Mouse (Mus musculus) midbrain, embryonic 15.5 days (tissue): ENCODE measurements at regions not wholly inside any gene's neighbourhood (a gene's known extent, or its start where the extent isn't known, plus 50 kb on each side); places are given as distances from the start of the nearest gene placed in this dataset.

Experiments used
- ATAC-seq: fragments of 200-750 bp; cut with Nextera tagmentation; replicated peaks from 2 replicates; pipeline ENCODE4 v1.8.0; 2017; ENCODE audit warnings: moderate TSS enrichment
- H3K27ac ChIP-seq: fragments of 300-500 bp; sonication (generic); 2 replicates; pipeline ENCODE4 v1.5.1; 2015; ENCODE audit warnings: mild to moderate bottlenecking, inconsistent platforms
- H3K27me3 ChIP-seq: fragments of 300-500 bp; sonication (generic); replicated peaks from 2 replicates; pipeline ENCODE4 v1.6.1; 2015; ENCODE audit warnings: inconsistent platforms
- H3K36me3 ChIP-seq: fragments of 300-500 bp; sonication (generic); replicated peaks from 2 replicates; pipeline ENCODE4 v1.6.1; 2015; ENCODE audit warnings: inconsistent platforms
- H3K4me1 ChIP-seq: fragments of 300-500 bp; sonication (generic); 2 replicates; pipeline ENCODE4 v1.6.1; 2015; ENCODE audit warnings: inconsistent platforms
- H3K4me2 ChIP-seq: fragments of 300-500 bp; sonication (generic); 2 replicates; pipeline ENCODE4 v1.6.1; 2015; ENCODE audit warnings: inconsistent platforms, mild to moderate bottlenecking, moderate library complexity
- H3K4me3 ChIP-seq: fragments of 300-500 bp; sonication (generic); 2 replicates; pipeline ENCODE4 v1.5.1; 2015; ENCODE audit warnings: mild to moderate bottlenecking, inconsistent platforms
- H3K9ac ChIP-seq: fragments of 300-500 bp; sonication (generic); 2 replicates; pipeline ENCODE4 v1.6.1; 2015; ENCODE audit warnings: mild to moderate bottlenecking, inconsistent platforms
- H3K9me3 ChIP-seq: fragments of 300-500 bp; sonication (generic); 2 replicates; pipeline ENCODE4 v1.6.1; 2016; ENCODE audit warnings: inconsistent platforms
- WGBS: fragments of 180-500 bp; shearing (Covaris S2); methylation state at CpG from one replicate; pipeline ENCODE4 v1.1.7; 2015; ENCODE audit warnings: mixed read lengths; 5-methylcytosine and 5-hydroxymethylcytosine counted together

GRCm38 (mm10) chr6:84430925-84431621 lies 162.6 kb downstream of the Cyp26b1 start:
- H3K4me2 ChIP-seq = no peak overlapping the region
- H3K27me3 ChIP-seq = no peaks in the 10 kb centered on the region
- no peaks in the 10 kb centered on the region for H3K4me1 ChIP-seq
- 58% methylated on average over 12 of the region's 12 CpGs for WGBS
- H3K27ac ChIP-seq = no peak overlapping the region
- no peak overlapping the region for H3K4me3 ChIP-seq
- no peaks in the 10 kb centered on the region for H3K36me3 ChIP-seq
- no peak overlapping the region for H3K9ac ChIP-seq
- H3K9me3 ChIP-seq = no peaks in the 10 kb centered on the region
- no peak for ATAC-seq

GRCm38 (mm10) chr6:84430146-84430545 lies 163.6 kb downstream of the Cyp26b1 start:
- Histone ChIP-seq H3K4me2 (no peak overlapping the region), H3K9ac (no peak overlapping the region), H3K27ac (no peak overlapping the region), H3K9me3 (no peaks in the 10 kb centered on the region), H3K36me3 (no peaks in the 10 kb centered on the region), H3K4me1 (no peaks in the 10 kb centered on the region), H3K27me3 (no peaks in the 10 kb centered on the region), H3K4me3 (no peak overlapping the region)
- WGBS = 60% methylated on average over 4 of the region's 4 CpGs
- no peak for ATAC-seq

GRCm38 (mm10) chr6:84429247-84429646 lies 164.5 kb downstream of the Cyp26b1 start:
- Histone ChIP-seq H3K4me3 (no peak overlapping the region), H3K27ac (no peak overlapping the region), H3K4me2 (no peak overlapping the region), H3K4me1 (no peaks in the 10 kb centered on the region), H3K9me3 (no peaks in the 10 kb centered on the region), H3K36me3 (no peaks in the 10 kb centered on the region), H3K27me3 (no peaks in the 10 kb centered on the region), H3K9ac (no peak overlapping the region)
- 87% methylated on average over 8 of the region's 8 CpGs for WGBS
- no peak for ATAC-seq

- Histone ChIP-seq H3K27ac (no peak overlapping the region), H3K36me3 (no peaks in the 10 kb centered on the region), H3K4me1 (no peaks in the 10 kb centered on the region), H3K4me2 (no peak overlapping the region), H3K9me3 (no peaks in the 10 kb centered on the region), H3K9ac (no peak overlapping the region), H3K4me3 (no peak overlapping the region), H3K27me3 (no peaks in the 10 kb centered on the region)
- WGBS = 80% methylated on average over 8 of the region's 8 CpGs
- ATAC-seq = no peak
These were observed 167.0 kb downstream of the Cyp26b1 start for GRCm38 (mm10) chr6:84426691-84427090.

- Histone ChIP-seq H3K36me3 (no peaks in the 10 kb centered on the region), H3K4me1 (no peaks in the 10 kb centered on the region), H3K9me3 (no peaks in the 10 kb centered on the region), H3K27ac (no peak overlapping the region), H3K4me3 (no peak overlapping the region), H3K27me3 (no peaks in the 10 kb centered on the region), H3K4me2 (no peak overlapping the region), H3K9ac (no peak overlapping the region)
- no peak for ATAC-seq
- WGBS = 44% methylated on average over 4 of the region's 4 CpGs
These were observed 167.9 kb downstream of the Cyp26b1 start for GRCm38 (mm10) chr6:84425823-84426222.

GRCm38 (mm10) chr6:84422946-84423345 lies 170.8 kb downstream of the Cyp26b1 start:
- H3K27me3 ChIP-seq = no peaks in the 10 kb centered on the region
- ATAC-seq = no peak
- no peak overlapping the region for H3K9ac ChIP-seq
- no peak overlapping the region for H3K4me3 ChIP-seq
- no peaks in the 10 kb centered on the region for H3K36me3 ChIP-seq
- WGBS = 64% methylated on average over 3 of the region's 3 CpGs
- no peak overlapping the region for H3K27ac ChIP-seq
- no peaks in the 10 kb centered on the region for H3K9me3 ChIP-seq
- no peaks in the 10 kb centered on the region for H3K4me1 ChIP-seq
- no peak overlapping the region for H3K4me2 ChIP-seq

- Histone ChIP-seq H3K36me3 (no peaks in the 10 kb centered on the region), H3K4me1 (no peaks in the 10 kb centered on the region), H3K4me3 (no peak overlapping the region), H3K4me2 (no peak overlapping the region), H3K9me3 (no peaks in the 10 kb centered on the region), H3K9ac (no peak overlapping the region), H3K27ac (no peak overlapping the region), H3K27me3 (no peaks in the 10 kb centered on the region)
- no peak for ATAC-seq
- 88% methylated on average over 2 of the region's 2 CpGs for WGBS
These were observed 174.0 kb downstream of the Cyp26b1 start for GRCm38 (mm10) chr6:84419691-84420090.

GRCm38 (mm10) chr6:84419281-84419680 lies 174.4 kb downstream of the Cyp26b1 start:
- Histone ChIP-seq H3K4me1 (no peaks in the 10 kb centered on the region), H3K4me3 (no peak overlapping the region), H3K9me3 (no peaks in the 10 kb centered on the region), H3K36me3 (no peaks in the 10 kb centered on the region), H3K27me3 (no peaks in the 10 kb centered on the region), H3K9ac (no peak overlapping the region), H3K27ac (no peak overlapping the region), H3K4me2 (no peak overlapping the region)
- ATAC-seq = no peak
- 76% methylated on average over 2 of the region's 2 CpGs for WGBS

- Histone ChIP-seq H3K4me2 (no peak overlapping the region), H3K27me3 (no peaks in the 10 kb centered on the region), H3K4me1 (no peaks in the 10 kb centered on the region), H3K9ac (no peak overlapping the region), H3K36me3 (no peaks in the 10 kb centered on the region), H3K9me3 (no peaks in the 10 kb centered on the region), H3K27ac (no peak overlapping the region), H3K4me3 (no peak overlapping the region)
- WGBS = 69% methylated on average over 11 of the region's 11 CpGs
- no peak for ATAC-seq
These were observed 176.6 kb downstream of the Cyp26b1 start for GRCm38 (mm10) chr6:84416992-84417636.

GRCm38 (mm10) chr6:84414400-84414799 lies 179.3 kb downstream of the Cyp26b1 start:
- Histone ChIP-seq H3K4me3 (no peak overlapping the region), H3K27me3 (no peaks in the 10 kb centered on the region), H3K27ac (no peak overlapping the region), H3K9ac (no peak overlapping the region), H3K9me3 (no peaks in the 10 kb centered on the region), H3K4me2 (no peak overlapping the region), H3K4me1 (no peaks in the 10 kb centered on the region), H3K36me3 (no peaks in the 10 kb centered on the region)
- no peak for ATAC-seq
- 74% methylated on average over 5 of the region's 5 CpGs for WGBS

- no peaks in the 10 kb centered on the region for H3K4me1 ChIP-seq
- WGBS = 91% methylated on average over 10 of the region's 10 CpGs
- no peak overlapping the region for H3K4me2 ChIP-seq
- no peak for ATAC-seq
- H3K9ac ChIP-seq = no peak overlapping the region
- H3K36me3 ChIP-seq = no peaks in the 10 kb centered on the region
- no peaks in the 10 kb centered on the region for H3K27me3 ChIP-seq
- no peak overlapping the region for H3K4me3 ChIP-seq
- no peak overlapping the region for H3K27ac ChIP-seq
- H3K9me3 ChIP-seq = no peaks in the 10 kb centered on the region
These were observed 183.7 kb downstream of the Cyp26b1 start for GRCm38 (mm10) chr6:84409863-84410513.

GRCm38 (mm10) chr6:84408513-84408912 lies 185.2 kb downstream of the Cyp26b1 start:
- Histone ChIP-seq H3K4me1 (no peaks in the 10 kb centered on the region), H3K9ac (no peak overlapping the region), H3K27ac (no peak overlapping the region), H3K4me3 (no peak overlapping the region), H3K9me3 (no peaks in the 10 kb centered on the region), H3K27me3 (no peaks in the 10 kb centered on the region), H3K4me2 (no peak overlapping the region), H3K36me3 (no peaks in the 10 kb centered on the region)
- no peak for ATAC-seq
- WGBS = 80% methylated on average over 5 of the region's 5 CpGs

- peak; percentile 70; the same call in 1 of the 2 replicates for ATAC-seq
- WGBS = 13% methylated on average over 6 of the region's 6 CpGs
These were observed 185.9 kb downstream of the Cyp26b1 start for GRCm38 (mm10) chr6:84407773-84408172.

More at GRCm38 (mm10) chr6:84407773-84408172, 185.9 kb downstream of the Cyp26b1 start:
- no peaks in the 10 kb centered on the region for H3K27me3 ChIP-seq
- no peak overlapping the region for H3K27ac ChIP-seq
- H3K4me2 ChIP-seq = no peak overlapping the region
- H3K9ac ChIP-seq = no peak overlapping the region
- no peaks in the 10 kb centered on the region for H3K4me1 ChIP-seq
- no peaks in the 10 kb centered on the region for H3K36me3 ChIP-seq
- H3K4me3 ChIP-seq = no peak overlapping the region
- no peaks in the 10 kb centered on the region for H3K9me3 ChIP-seq
